Mouse (Mus musculus) spleen, postnatal 10 days (tissue): ENCODE data around the gene Cd68.
A peak's percentile ranks its signal among the peaks of the same experiment; 100 is the strongest.

ENCODE experiments used
- DNase-seq, 2 experiments: peaks; one replicate each; pipeline ENCODE4 v3.0.0; 2021 to 2022; ENCODE audit warnings: low spot score in 2 of 2

Cd68 gene

DNA sequence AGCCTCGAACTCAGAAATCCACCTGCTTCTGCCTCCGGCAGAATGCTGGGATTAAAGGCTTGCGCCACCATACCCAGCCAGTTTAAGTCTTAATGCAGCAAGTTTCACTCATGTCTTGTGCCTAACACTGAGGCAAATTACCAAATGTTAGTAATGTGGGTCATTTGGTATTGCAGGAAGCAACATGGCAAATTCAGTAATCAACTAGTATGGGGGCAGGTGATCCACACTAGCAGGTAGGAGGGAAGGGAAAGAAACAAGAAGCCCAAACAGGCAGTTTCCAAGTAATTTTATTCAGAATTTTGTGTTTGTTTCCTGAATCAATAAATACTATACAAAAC lies 682 bp upstream of the Cd68 start:
- DNase-seq: no peak

DNA sequence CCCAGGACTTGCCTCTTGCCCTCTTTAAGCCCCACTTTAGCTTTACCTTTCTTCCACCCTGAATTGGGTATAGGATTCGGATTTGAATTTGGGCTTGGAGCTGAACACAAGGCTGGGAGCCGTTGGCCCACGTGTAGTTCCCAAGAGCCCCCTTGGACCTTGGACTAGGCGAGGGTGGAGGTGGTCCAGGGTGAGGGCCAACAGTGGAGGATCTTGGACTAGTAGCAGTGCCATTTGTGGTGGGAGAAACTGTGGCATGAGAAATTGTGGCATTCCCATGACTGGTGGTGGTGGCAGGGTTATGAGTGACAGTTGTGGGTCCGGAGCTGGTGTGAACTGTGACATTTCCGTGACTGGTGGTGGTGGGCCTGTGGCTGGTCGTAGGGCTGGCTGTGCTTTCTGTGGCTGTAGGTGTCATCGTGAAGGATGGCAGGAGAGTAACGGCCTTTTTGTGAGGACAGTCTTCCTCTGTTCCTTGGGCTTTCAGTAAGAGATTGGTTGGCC lies 444 bp downstream of the Cd68 start:
- no peak for DNase-seq

DNA sequence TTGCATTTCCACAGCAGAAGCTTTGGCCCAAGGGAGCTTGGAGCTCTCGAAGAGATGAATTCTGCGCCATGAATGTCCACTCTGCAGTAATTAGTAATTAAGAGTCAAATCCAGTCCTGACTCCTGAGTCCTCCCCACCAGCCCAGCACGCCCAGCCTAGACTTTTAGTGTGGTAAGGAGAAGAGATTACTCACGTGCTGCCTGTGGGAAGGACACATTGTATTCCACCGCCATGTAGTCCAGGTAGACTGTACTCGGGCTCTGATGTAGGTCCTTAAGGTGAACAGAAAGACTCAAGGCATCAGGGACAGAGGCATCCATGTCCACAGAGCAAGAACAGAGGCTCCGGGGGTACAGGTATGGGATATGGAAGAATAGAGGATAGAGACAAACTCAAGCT lies 1.1 kb downstream of the Cd68 start:
- DNase-seq: no peak

DNA sequence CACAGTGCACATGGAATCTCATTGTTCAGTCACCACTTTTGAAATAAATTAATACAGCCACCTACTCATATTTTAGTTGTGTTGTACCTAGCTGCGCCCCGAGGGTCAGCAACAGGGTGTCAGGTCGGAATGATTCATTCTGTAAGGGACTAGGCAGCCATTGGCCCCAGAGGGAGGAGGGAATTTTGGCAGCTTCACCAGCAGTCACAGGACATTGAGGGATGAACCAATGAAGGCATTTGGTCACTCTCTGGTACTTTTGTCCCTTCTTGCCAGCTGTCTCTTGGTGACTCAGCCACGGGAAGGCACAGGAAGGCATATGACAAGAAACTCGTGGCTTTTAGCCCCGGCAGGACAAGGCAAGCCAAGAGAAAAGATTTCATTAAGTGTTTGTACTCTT lies 2.2 kb downstream of the Cd68 start:
- DNase-seq: no peak

DNA sequence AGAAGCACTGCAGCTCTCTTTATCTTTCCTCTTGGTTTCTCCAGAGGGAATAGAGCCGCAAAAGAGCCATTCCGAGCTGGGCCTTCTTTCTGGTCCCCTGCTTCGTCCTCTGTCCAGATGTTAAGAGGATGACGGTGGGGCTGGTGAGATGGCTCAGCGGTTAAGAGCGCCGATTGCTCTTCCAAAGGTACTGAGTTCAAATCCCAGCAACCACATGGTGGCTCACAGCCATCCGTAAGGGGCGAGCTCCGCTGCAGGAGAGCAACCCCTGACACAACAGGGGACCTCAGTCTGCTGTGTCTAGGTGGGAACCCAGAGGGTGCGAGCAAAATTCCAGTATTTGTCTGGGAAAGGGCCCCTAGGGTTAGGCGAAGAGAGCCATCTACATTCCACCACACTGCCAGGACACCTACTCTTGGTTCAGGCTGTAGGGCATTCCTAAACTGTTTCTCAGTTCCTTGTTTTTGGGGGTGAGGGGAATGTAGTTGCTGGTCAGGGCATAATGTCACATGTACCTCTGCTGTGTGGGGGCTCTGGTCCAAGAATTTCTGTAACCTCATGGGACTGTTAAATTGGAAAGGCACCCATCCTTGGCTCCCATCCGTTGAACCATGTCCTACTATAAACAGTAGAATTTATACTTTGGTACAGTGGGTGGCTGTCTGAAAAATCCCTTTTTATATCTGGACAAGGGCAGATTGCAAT lies 2.8 kb downstream of the Cd68 start:
- DNase-seq: no peak

DNA sequence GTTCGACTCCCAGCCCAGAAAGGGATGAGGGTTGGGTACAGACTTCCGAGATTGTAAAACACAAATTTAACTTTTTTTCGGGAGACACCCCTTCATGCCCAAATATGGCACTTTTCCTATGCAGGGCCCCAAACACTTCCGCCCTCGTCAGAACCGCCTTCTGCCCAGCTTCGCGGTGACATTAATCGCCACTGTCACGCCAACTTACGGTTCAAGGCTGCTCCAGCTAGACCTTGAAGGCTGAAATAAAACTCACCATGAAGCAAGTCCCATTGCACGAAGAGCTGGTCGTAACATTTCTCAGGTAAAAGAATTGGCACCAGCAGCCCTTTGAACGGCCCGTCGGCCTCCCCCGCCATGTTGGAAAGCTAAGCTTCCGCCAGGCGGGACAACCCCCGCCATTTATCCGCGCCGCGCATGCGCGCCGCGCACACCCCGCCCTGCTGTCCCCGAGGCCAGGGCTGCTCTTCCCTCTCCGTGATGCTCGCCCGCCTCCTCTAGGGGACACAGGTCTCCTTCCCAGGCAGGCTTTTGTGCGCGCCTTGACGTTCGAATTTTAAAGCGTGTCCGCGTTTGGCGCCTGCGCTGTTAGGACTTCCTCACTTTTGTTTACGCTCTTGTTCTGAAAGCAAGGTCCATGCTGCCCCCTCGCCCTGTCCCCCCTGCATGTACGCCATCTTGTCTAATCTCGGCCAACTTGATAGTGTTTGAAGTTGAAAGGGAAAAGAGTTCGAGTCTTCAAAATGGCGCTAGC lies 3.6 kb downstream of the Cd68 start, which contains the start of gene Mpdu1:
Gene Mpdu1, minus strand, starts transcription at position 430 of the 754 bp plus-strand sequence.
- peak; percentile 92 to 94 for DNase-seq

DNA sequence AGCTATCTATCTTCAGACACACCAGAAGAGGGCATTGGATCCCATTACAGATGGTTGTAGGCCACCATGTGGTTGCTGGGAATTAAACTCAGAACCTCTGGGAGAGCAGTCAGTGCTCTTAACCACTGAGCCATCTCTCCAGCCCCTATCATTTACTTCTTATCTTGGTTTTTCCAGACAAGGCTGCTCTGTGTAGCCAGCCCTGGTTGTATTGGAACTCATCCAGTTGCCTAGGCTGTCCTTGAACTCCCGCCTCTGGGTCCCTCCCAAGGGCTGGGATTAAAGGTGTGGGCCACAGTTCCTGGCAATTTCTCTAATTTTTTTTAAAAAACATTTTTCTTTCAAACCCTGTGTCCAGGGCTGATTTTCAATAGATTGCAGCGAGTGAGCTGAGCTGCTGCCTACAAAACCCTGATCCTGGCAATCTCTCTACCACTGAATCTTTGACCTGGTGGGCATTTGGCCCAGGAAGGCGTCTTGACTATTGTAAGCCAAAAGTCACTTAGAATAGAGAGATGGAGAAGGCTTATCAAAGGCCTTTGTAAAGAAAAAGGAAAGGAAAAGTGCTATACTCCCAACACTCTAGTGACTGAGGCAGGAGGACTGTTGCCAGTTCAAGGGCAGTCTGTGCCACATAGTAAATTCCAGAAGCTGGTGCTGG lies 4.6 kb downstream of the Cd68 start:
- DNase-seq: peak in 1 of 2 experiments; percentile 29

DNA sequence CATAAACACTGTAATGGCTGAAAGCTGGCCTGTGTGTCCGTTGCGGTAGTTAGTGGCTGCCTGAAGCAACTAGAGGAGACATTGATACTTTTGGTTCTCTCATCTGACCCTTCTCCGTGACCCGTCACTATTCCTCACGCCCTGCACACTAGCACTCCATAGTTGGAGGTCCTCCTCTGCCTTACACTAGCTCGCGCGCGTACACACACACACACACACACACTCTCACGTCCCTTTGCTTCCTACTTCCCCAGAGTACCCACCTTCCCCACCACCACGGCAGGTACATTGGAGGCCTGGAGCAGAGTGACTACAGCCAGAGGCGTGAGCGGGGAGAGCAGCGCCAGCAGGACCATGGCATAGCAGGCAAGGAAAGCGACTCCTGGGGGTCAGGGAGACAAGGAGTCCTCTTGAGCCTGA lies 8.5 kb downstream of the Cd68 start:
- DNase-seq: no peak

DNA sequence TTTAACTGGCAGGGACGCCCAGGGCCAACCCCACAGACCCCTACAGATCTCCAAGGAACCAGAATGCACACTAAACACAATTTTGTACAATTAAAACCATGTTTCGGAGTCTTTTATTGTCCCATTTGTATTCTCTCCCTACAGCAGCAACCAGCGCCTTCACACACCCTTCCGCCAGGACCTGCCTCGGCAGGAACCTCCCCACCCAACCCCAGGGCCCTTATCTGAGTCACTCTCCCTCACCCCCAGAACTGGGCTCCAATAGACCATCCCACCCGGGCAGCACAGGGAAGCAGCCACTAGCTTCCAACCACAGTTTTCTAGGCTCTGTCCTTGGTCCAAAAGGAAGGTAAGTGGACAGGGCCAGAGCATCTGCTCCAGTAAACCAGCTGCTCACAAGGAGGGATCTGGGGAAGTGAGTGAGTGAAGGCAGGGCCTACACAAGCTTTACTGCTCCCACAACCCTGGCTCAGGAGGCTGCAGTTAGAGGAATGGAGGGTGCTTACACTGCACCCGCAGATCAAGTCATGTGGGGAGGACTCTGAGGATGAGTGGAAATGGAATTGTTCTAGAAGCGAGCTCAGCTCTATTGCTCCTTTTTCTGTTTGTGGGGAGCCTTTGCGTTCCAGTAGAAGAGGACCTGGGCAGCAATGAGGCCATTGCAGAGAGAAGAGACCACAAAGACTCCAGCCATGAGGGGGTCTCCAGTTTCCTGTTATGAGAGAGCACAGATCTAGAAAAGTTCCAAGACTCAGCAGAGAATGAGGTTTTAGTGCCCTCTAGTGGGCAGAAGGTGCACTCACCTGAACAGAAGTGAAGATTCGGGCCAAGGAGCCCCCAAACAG lies 9.1 kb downstream of the Cd68 start:
- DNase-seq: peak; percentile 55 to 69

DNA sequence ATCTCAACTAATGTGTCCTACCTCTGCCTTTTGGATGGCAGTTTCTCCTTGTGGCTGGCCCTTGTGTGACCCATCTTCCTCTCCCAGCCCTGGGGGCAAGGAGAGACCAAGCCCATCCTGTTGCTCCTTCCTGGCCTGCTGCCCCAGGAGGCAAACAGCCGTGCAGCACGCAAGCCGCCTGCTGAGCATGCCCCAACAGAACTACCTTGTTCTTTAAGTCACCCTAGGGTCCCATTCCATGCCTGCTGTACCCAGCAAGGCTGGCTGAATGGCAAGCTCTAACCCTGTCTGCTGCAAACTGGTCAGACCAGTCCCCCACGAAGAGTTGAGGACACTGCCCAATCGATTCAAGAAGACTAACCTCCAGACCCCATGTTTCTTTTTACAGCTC lies 9.9 kb downstream of the Cd68 start:
- DNase-seq: no peak

DNA sequence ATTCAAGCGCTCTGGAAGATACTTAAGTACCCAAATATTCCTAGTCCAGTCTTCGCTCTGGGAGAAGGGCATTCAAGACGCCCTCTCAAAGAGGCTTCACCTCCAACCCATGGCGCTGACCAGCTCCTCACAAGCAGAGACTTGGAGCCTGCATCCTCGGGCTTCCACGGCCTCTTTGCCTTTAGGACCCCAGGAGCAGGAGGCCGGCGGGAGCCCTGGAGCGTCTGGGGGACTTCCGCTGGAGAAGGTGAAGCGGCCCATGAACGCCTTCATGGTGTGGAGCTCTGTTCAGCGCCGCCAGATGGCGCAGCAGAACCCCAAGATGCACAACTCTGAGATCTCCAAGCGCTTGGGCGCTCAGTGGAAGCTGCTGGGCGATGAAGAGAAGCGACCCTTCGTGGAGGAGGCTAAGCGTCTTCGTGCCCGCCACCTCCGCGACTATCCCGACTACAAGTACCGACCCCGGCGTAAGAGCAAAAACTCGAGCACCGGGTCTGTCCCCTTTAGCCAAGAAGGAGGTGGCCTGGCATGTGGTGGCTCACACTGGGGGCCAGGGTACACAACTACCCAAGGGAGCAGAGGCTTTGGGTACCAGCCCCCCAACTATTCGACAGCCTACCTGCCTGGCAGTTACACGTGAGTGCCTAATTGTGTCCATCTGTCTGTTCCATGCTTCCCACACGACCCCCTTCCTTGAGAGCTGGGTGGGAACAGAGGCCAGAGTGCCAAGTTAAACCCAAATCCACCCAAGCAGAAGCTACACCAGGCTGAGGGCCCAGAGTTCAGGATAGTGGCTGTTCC lies 10.5 kb downstream of the Cd68 start, which contains the start of gene Sox15:
Gene Sox15, plus strand, starts transcription at position 51 of the 801 bp plus-strand sequence.
- peak; percentile 43 to 75 for DNase-seq

DNA sequence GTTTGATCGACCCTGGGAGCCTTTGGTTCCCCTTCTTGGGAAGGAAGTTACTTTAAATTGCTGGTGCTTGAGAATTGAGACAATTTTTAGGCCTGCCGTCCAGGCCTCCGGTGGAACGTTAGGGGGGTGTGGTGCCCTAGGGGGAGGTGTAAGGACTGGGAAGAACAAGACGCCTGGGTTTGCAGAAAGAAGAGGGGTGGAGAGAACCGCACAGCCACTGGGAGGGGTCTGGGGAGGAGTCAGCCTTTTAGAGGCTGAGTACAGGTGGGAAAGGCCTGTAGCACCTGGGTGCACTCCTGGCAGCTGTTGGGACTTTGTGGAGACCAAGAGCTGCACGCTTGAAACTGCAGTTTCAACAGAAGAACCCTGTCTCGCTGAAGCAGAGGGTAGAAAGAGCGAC lies 11.2 kb downstream of the Cd68 start:
- DNase-seq: no peak

DNA sequence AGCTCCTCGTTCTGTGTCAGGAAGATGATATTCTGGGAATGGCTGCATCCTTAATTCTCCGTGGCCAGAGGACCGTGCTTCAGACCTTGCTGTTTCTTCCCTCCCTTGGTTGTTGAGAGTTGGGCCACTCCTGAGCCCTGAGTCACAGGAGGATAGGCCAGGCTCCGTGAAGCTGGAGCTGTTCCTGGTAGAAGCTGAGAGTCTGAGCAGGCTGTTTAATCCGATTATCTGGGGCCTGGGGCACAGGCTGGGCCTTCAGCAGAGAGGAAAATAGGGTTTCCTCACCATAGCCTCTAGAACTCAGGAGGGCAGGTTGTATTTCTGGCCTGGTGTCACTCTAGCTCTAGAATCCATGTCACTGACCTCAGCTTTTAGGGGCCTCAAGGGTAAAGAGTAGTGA lies 12.6 kb downstream of the Cd68 start:
- no peak for DNase-seq

DNA sequence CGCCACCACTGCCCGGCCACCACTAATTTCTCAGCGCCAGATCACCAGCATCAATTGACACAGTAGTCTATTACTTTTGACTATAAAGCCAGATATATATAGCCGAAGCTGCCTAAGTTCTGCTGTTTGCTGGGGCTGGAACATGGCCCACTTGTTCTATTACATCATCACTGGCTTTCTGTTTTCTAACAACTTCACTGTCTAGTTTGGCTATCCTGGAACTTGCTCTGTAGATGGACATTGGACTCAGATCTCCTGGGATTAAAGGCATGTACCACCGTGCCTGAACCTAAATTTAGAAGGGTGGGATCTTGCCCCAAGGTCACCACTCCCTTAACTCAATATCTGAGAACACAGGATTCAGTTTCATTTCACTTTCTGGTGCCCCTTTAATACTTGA lies 20.1 kb downstream of the Cd68 start:
- no peak for DNase-seq

DNA sequence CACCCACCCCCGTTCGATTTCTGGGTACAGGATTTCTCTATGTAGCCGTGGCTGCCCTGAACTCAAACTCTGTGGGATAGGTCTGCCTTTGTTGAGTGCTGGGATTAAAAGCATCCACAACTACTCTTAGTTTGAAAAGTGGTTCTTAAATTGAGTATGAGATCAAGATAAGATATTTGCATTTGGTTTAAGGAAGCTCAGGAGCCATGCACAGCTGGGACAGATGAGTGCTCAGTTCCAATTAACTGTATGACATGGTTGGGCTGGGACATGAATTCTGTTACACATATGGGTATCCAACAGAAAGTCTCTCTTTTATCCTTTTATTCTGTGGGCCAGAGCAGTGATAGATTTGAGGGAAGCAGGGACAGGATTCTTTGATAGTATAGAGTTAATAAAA lies 30.5 kb downstream of the Cd68 start:
- DNase-seq: no peak

DNA sequence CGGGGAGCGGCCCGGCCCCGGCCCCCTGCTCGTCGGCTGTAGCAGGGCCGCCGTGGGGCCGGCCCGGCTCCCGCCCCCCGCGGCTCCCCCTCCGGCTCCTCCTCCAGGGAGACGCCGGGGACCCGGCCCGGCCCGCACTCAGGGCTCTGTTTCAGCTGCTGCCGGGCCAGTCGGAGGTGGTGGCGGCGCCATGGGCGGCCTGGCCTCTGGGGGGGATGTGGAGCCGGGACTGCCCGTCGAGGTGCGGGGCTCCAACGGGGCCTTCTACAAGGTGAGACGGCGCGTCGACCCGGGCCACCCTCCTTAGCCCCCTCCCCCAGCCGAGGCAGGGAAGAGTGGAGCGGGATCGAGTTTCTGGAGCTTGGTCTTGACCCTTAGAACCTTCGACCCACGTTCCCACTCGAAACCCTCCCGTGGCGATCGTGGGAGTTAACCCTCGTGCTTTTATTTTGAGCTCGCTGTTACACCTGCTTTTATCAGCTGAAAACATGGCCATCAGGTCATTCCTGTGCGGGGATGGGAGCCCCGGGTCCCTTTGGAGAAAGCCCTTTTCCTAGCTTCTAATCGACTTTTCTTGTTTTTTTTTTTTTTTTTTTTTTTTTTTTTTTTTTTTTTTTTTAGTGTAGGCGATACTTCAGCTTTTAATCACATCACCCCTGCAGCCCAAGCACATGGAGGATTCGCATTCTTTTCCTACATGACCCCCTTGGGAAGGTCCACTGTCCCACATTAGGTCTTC lies 32.7 kb downstream of the Cd68 start:
- DNase-seq: peak in 1 of 2 experiments; percentile 75

DNA sequence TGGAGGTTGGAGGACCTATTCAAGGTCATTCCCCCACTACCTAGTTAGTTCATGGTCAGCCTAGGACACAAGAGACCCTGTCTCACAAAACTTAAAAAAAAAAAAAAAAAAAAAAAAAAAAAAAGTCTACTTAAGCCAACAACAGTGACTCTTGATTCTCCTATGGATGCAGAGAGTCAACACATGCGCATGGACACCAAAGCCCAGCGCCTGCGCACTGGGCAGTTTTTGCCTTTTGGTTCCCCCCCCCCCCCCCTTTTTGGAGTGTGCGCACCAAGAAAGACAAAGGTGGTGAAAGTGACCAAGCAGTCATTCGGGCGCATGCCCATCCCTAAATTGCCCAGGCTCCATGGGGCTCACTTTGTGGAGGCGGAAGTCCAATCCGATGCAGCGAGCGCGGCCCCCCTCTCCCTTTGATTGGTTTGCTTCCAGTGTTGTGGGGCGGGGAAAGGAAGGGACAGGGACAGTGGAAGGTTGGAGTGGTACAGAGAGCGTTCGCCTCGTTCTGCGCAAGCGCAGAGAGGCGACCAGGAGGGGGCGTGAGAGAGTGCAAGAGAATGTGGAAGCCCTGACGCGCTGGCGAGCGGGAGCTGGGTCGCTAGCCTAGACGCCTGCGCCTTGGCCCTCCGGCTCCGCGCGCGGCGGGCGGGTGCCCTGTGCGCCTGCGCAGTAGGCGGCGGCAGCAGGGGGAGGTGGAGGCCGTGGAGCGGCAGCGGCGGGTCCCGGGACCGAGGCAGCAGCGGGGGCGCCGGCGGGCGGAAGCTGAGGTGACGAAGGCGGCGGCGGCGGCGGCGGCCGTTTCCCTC lies 33.5 kb downstream of the Cd68 start, which contains the start of gene Fxr2:
Gene Fxr2, plus strand, starts transcription at position 707 of the 806 bp plus-strand sequence.
- peak; percentile 100 for DNase-seq

DNA sequence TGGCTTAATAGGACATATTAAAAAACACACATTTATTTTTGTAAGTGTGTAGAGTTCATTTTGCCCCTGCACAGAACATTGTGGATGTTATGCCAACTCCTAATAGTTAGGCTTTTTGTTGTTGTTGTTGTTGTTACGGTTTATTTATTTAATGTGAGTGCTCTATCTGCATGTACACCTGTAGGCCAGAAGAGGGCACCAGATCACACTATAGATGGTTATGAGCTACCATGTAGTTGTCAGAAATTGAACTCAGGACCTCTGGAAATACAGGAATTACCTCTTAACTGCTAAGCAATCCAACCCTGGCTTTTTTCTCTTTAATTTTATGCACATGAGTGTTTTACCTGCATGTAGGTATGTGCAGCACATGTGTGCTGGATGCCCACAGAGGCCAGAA lies 36.2 kb downstream of the Cd68 start:
- no peak for DNase-seq

DNA sequence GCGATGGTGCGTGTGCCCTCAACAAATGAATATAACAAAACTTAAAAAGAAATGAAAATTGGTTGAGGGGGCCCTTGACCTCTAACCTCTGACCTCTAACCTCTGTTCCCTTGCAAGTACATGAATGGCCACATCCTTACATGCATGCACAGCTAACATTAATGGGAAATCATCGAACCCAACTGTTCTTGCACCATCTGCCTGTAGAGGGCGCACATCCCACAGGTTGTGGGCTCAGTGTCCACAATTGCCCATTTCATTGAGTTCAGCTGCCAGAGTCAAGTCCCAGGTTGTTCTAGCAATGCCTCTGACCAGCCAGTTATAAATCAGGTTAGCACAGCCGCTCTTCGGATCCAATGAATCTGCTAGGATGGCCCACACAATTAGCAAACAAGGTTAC lies 37.7 kb downstream of the Cd68 start:
- DNase-seq: peak; percentile 81 to 88
